Mouse (Mus musculus): ENCODE data around the gene Vmn1r193. TPM values are rescaled to one million over a fixed set of nuclear protein-coding genes. Genes with fewer than 3 reads are reported as not detected.
"Not testable (repeated sequence)": the region's sequence is repeated elsewhere in the genome, so short reads cannot be mapped to it uniquely, and the experiment has no call there.

Vmn1r193 gene
- polyA plus RNA-seq (2012; rRNA removed) = not detected in 2 replicates

- H3K27ac ChIP-seq (ENCODE audit: insufficient read depth, low read length); H3K4me1 ChIP-seq (ENCODE audit: control insufficient read depth, insufficient read depth, low read length); H3K4me3 ChIP-seq (ENCODE audit: insufficient read depth, low read length): not testable (repeated sequence)
Measured at GRCm38 (mm10) chr13:22223060-22223459, at the start of gene Vmn1r193. TSS of gene Vmn1r193 (minus strand) at chr13:22223160.

- H3K4me3 ChIP-seq (ENCODE audit: insufficient read depth, low read length) = no peak overlapping the region
- TF ChIP-seq CTCF (IDR thresholded peaks at IDR 0.05; ENCODE audit: extremely low read depth, insufficient read depth, low read length) = no peak
- TF ChIP-seq POLR2A (IDR thresholded peaks at IDR 0.05; ENCODE audit: extremely low read depth, insufficient read depth, low read length) = no peak
- H3K4me1 ChIP-seq (ENCODE audit: control insufficient read depth, insufficient read depth, low read length) = no peaks in the 10 kb centered on the region
- H3K27ac ChIP-seq (ENCODE audit: insufficient read depth, low read length) = no peak overlapping the region
Measured at GRCm38 (mm10) chr13:22271721-22272120, 48.8 kb upstream of the Vmn1r193 start.

GRCm38 (mm10) chr13:22270222-22270621, 47.3 kb upstream of the Vmn1r193 start, which contains the start of gene Vmn1r195:
TSS of gene Vmn1r195 (plus strand) at chr13:22270522.
- H3K4me3 ChIP-seq (ENCODE audit: insufficient read depth, low read length); H3K27ac ChIP-seq (ENCODE audit: insufficient read depth, low read length); H3K4me1 ChIP-seq (ENCODE audit: control insufficient read depth, insufficient read depth, low read length): not testable (repeated sequence)

- H3K27ac ChIP-seq (ENCODE audit: insufficient read depth, low read length) = no peak within 1 kb of the TSS
- H3K4me1 ChIP-seq (ENCODE audit: control insufficient read depth, insufficient read depth, low read length) = no peaks in the 10 kb centered on the region
- TF ChIP-seq POLR2A (IDR thresholded peaks at IDR 0.05; ENCODE audit: extremely low read depth, insufficient read depth, low read length) = no peak
- no peak for TF ChIP-seq CTCF (IDR thresholded peaks at IDR 0.05; ENCODE audit: extremely low read depth, insufficient read depth, low read length)
- H3K4me3 ChIP-seq (ENCODE audit: insufficient read depth, low read length) = no peak within 1 kb of the TSS
Measured at GRCm38 (mm10) chr13:22243915-22244314, 21.0 kb upstream of the Vmn1r193 start, which contains the start of gene Vmn1r194. TSS of gene Vmn1r194 (plus strand) at chr13:22244215.

- H3K4me1 ChIP-seq (ENCODE audit: control insufficient read depth, insufficient read depth, low read length); H3K27ac ChIP-seq (ENCODE audit: insufficient read depth, low read length); H3K4me3 ChIP-seq (ENCODE audit: insufficient read depth, low read length): not testable (repeated sequence)
Measured at GRCm38 (mm10) chr13:22192756-22193155, 30.2 kb downstream of the Vmn1r193 start.

- no peak for TF ChIP-seq POLR2A (IDR thresholded peaks at IDR 0.05; ENCODE audit: extremely low read depth, insufficient read depth, low read length)
- TF ChIP-seq CTCF (IDR thresholded peaks at IDR 0.05; ENCODE audit: extremely low read depth, insufficient read depth, low read length) = no peak
- Histone ChIP-seq H3K4me1 (ENCODE audit: control insufficient read depth, insufficient read depth, low read length) (no peaks in the 10 kb centered on the region), H3K27ac (ENCODE audit: insufficient read depth, low read length) (no peak within 1 kb of the TSS), H3K4me3 (ENCODE audit: insufficient read depth, low read length) (no peak within 1 kb of the TSS)
Measured at GRCm38 (mm10) chr13:22191041-22191440, 31.9 kb downstream of the Vmn1r193 start, which contains the start of gene Vmn1r192. TSS of gene Vmn1r192 (minus strand) at chr13:22191141.

- TF ChIP-seq CTCF (IDR thresholded peaks at IDR 0.05; ENCODE audit: extremely low read depth, insufficient read depth, low read length) = no peak
- TF ChIP-seq POLR2A (IDR thresholded peaks at IDR 0.05; ENCODE audit: extremely low read depth, insufficient read depth, low read length) = no peak
- H3K27ac ChIP-seq (ENCODE audit: insufficient read depth, low read length) = no peak overlapping the region
- H3K4me3 ChIP-seq (ENCODE audit: insufficient read depth, low read length) = no peak overlapping the region
- H3K4me1 ChIP-seq (ENCODE audit: control insufficient read depth, insufficient read depth, low read length) = no peaks in the 10 kb centered on the region
Measured at GRCm38 (mm10) chr13:22190385-22190784, 32.6 kb downstream of the Vmn1r193 start.

- Histone ChIP-seq H3K4me3 (ENCODE audit: insufficient read depth, low read length) (no peak overlapping the region), H3K27ac (ENCODE audit: insufficient read depth, low read length) (no peak overlapping the region), H3K4me1 (ENCODE audit: control insufficient read depth, insufficient read depth, low read length) (no peaks in the 10 kb centered on the region)
- TF ChIP-seq POLR2A (IDR thresholded peaks at IDR 0.05; ENCODE audit: extremely low read depth, insufficient read depth, low read length) = no peak
- no peak for TF ChIP-seq CTCF (IDR thresholded peaks at IDR 0.05; ENCODE audit: extremely low read depth, insufficient read depth, low read length)
Measured at GRCm38 (mm10) chr13:22189313-22189712, 33.6 kb downstream of the Vmn1r193 start.

GRCm38 (mm10) chr13:22183869-22184268, 39.1 kb downstream of the Vmn1r193 start, which contains the start of gene Vmn1r191:
TSS of gene Vmn1r191 (minus strand) at chr13:22183969.
- Histone ChIP-seq H3K27ac (ENCODE audit: insufficient read depth, low read length) (no peak within 1 kb of the TSS), H3K4me1 (ENCODE audit: control insufficient read depth, insufficient read depth, low read length) (no peaks in the 10 kb centered on the region), H3K4me3 (ENCODE audit: insufficient read depth, low read length) (no peak within 1 kb of the TSS)
- no peak for TF ChIP-seq CTCF (IDR thresholded peaks at IDR 0.05; ENCODE audit: extremely low read depth, insufficient read depth, low read length)
- no peak for TF ChIP-seq POLR2A (IDR thresholded peaks at IDR 0.05; ENCODE audit: extremely low read depth, insufficient read depth, low read length)

- Histone ChIP-seq H3K27ac (ENCODE audit: insufficient read depth, low read length) (no peak overlapping the region), H3K4me3 (ENCODE audit: insufficient read depth, low read length) (no peak overlapping the region), H3K4me1 (ENCODE audit: control insufficient read depth, insufficient read depth, low read length) (no peaks in the 10 kb centered on the region)
- TF ChIP-seq CTCF (IDR thresholded peaks at IDR 0.05; ENCODE audit: extremely low read depth, insufficient read depth, low read length) (no peak), POLR2A (IDR thresholded peaks at IDR 0.05; ENCODE audit: extremely low read depth, insufficient read depth, low read length) (no peak)
Measured at GRCm38 (mm10) chr13:22168416-22168815, 54.5 kb downstream of the Vmn1r193 start.

Other genes with a start within 250 kb of the Vmn1r193 start
- gene Pom121l2, start 242.0 kb downstream of the Vmn1r193 start, polyA plus RNA-seq (2012; rRNA removed) = 0.04 TPM in 1 of 2 replicates, not detected in the other
- gene Prss16, start 213.4 kb downstream of the Vmn1r193 start, polyA plus RNA-seq (2012; rRNA removed) = 1.9 and 2.5 TPM in 2 replicates
- gene Hist1h2ah, start 187.6 kb downstream of the Vmn1r193 start, polyA plus RNA-seq (2012; rRNA removed) = 0.75 TPM in 1 of 2 replicates, not detected in the other
- gene Hist1h2bk, start 187.3 kb downstream of the Vmn1r193 start, polyA plus RNA-seq (2012; rRNA removed) = 0.50 and 0.64 TPM in 2 replicates
- gene Hist1h4i, start 181.8 kb downstream of the Vmn1r193 start, polyA plus RNA-seq (2012; rRNA removed) = 5.7 and 7.9 TPM in 2 replicates
- 0.63 and 1.1 TPM in 2 replicates for gene Hist1h2ag, start 180.2 kb downstream of the Vmn1r193 start, polyA plus RNA-seq (2012; rRNA removed)
- gene Hist1h2bj, start 179.9 kb downstream of the Vmn1r193 start, polyA plus RNA-seq (2012; rRNA removed) = 0.64 and 0.69 TPM in 2 replicates
- not detected in 2 replicates for gene Vmn1r188, start 138.7 kb downstream of the Vmn1r193 start, polyA plus RNA-seq (2012; rRNA removed)
- gene Vmn1r189, start 117.3 kb downstream of the Vmn1r193 start, polyA plus RNA-seq (2012; rRNA removed) = not detected in 2 replicates
- gene Vmn1r191, start 39.2 kb downstream of the Vmn1r193 start, polyA plus RNA-seq (2012; rRNA removed) = not detected in 2 replicates
- gene Vmn1r192, start 32.0 kb downstream of the Vmn1r193 start, polyA plus RNA-seq (2012; rRNA removed) = not detected in 2 replicates
- not detected in 2 replicates for gene Vmn1r194, start 21.1 kb upstream of the Vmn1r193 start, polyA plus RNA-seq (2012; rRNA removed)
- not detected in 2 replicates for gene Vmn1r195, start 47.4 kb upstream of the Vmn1r193 start, polyA plus RNA-seq (2012; rRNA removed)
- gene Vmn1r196, start 66.8 kb upstream of the Vmn1r193 start, polyA plus RNA-seq (2012; rRNA removed) = not detected in 2 replicates
- not detected in 2 replicates for gene Vmn1r197, start 101.4 kb upstream of the Vmn1r193 start, polyA plus RNA-seq (2012; rRNA removed)
- gene Vmn1r198, start 127.2 kb upstream of the Vmn1r193 start, polyA plus RNA-seq (2012; rRNA removed) = not detected in 2 replicates
- not detected in 2 replicates for gene Vmn1r199, start 156.7 kb upstream of the Vmn1r193 start, polyA plus RNA-seq (2012; rRNA removed)
- gene Vmn1r200, start 167.2 kb upstream of the Vmn1r193 start, polyA plus RNA-seq (2012; rRNA removed) = not detected in 2 replicates
- gene Vmn1r201, start 248.8 kb upstream of the Vmn1r193 start, polyA plus RNA-seq (2012; rRNA removed) = not detected in 2 replicates